Mouse (Mus musculus) lung, postnatal 25 days (tissue): Measurements from ENCODE around the gene Slco1a5.
"Not testable (repeated sequence)": the region's sequence is repeated elsewhere in the genome, so short reads cannot be mapped to it uniquely, and the experiment has no call there.

Experiments
- DNase-seq: peaks from one replicate; pipeline ENCODE4 v3.0.0; 2022; ENCODE audit warnings: low spot score

The Slco1a5 gene

GRCm38 (mm10) chr6:142289413-142290118 lies 33.2 kb downstream of the Slco1a5 start:
- DNase-seq, result no peak

GRCm38 (mm10) chr6:142275721-142276442 lies 46.9 kb downstream of the Slco1a5 start:
- DNase-seq, result no peak

- not testable (repeated sequence) for DNase-seq
These were observed 72.0 kb downstream of the Slco1a5 start for GRCm38 (mm10) chr6:142250738-142251307.

- DNase-seq, result no peak
These were observed 77.7 kb downstream of the Slco1a5 start for GRCm38 (mm10) chr6:142245065-142245464.

GRCm38 (mm10) chr6:142239468-142239867 lies 83.3 kb downstream of the Slco1a5 start:
- DNase-seq, result no peak

- no peak for DNase-seq
These were observed 102.6 kb downstream of the Slco1a5 start for GRCm38 (mm10) chr6:142220138-142220537.

- no peak for DNase-seq
These were observed 111.0 kb downstream of the Slco1a5 start for GRCm38 (mm10) chr6:142211821-142212220.

- DNase-seq, result no peak
These were observed 113.0 kb downstream of the Slco1a5 start for GRCm38 (mm10) chr6:142209749-142210148.

- no peak for DNase-seq
These were observed 114.4 kb downstream of the Slco1a5 start, which contains the start of gene Slco1a6 for GRCm38 (mm10) chr6:142208421-142208820. Gene Slco1a6, minus strand, starts transcription at chr6:142208521.

GRCm38 (mm10) chr6:142200524-142200923 lies 122.3 kb downstream of the Slco1a5 start:
- no peak for DNase-seq

GRCm38 (mm10) chr6:142194245-142194644 lies 128.5 kb downstream of the Slco1a5 start:
- DNase-seq, result no peak

- no peak for DNase-seq
These were observed 130.8 kb downstream of the Slco1a5 start for GRCm38 (mm10) chr6:142191962-142192361.

GRCm38 (mm10) chr6:142187426-142187825 lies 135.4 kb downstream of the Slco1a5 start:
- no peak for DNase-seq

- no peak for DNase-seq
These were observed 136.8 kb downstream of the Slco1a5 start for GRCm38 (mm10) chr6:142185868-142186415.
